Mouse (Mus musculus) embryonic fibroblast, embryonic 13.5 days (primary cell): Measurements from ENCODE around the gene Sgms2. TPM values are rescaled to one million over a fixed set of nuclear protein-coding genes. Genes with fewer than 3 reads are reported as not detected.

ENCODE experiments used
- H3K27ac ChIP-seq: 2 replicates; pipeline ENCODE4 v1.5.1; 2012; ENCODE audit warnings: low read length, control low read depth, inconsistent platforms; ENCODE audit not compliant: insufficient read depth
- H3K4me1 ChIP-seq: 2 replicates; pipeline ENCODE4 v1.6.1; 2011; ENCODE audit warnings: low read length; ENCODE audit not compliant: control insufficient read depth, insufficient read depth
- H3K4me3 ChIP-seq: 2 replicates; pipeline ENCODE4 v1.5.1; 2011; ENCODE audit warnings: mild to moderate bottlenecking, control low read depth, low read length; ENCODE audit not compliant: insufficient read depth
- CTCF ChIP-seq: IDR thresholded peaks from 2 replicates; pipeline ENCODE4 v1.5.1; 2011; ENCODE audit warnings: mild to moderate bottlenecking, control low read depth, low read length, moderate library complexity, borderline replicate concordance; ENCODE audit not compliant: insufficient read depth
- POLR2A ChIP-seq: IDR thresholded peaks from 2 replicates; pipeline ENCODE4 v1.6.1; 2011; ENCODE audit warnings: low read depth, mild to moderate bottlenecking, control low read depth, low read length, moderate library complexity
- polyA plus RNA-seq: library from polyadenylated mRNA; stranded (reverse); fragments of >200 nt; gene quantifications from 2 replicates; pipeline ENCODE4 v1.2.4, GENCODE M21; 2011; ENCODE audit warnings: low read depth; ENCODE audit not compliant: missing spikeins, insufficient read length

Sgms2 gene
- polyA plus RNA-seq, 1 experiment: 11.9 TPM

DNA sequence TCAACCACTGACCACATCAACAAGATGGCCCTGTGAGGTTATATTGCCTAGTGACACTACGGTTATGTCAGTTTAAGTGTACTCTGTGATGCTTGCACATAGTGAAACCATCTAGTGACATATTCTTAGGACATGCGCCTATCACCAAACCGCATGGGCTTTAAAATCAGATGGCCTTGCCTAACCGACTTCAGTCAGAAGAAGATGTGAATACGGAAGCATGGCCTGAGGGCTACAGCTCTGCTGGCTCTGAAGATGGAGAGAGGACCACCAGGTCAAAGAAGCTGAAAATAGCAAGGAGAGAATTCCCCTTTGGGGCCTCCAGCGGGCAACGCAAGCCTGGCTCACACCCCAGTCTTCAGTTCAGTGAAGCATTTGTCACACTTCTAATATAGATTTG is 194.3 kb downstream of the Sgms2 start:
- H3K4me1 ChIP-seq: no peaks in the 10 kb centered on the region; the same call in 1 of the 2 replicates
- H3K4me3 ChIP-seq: no peak overlapping the region
- H3K27ac ChIP-seq: no peak overlapping the region
- TF ChIP-seq POLR2A: no peak
- no peak for TF ChIP-seq CTCF

DNA sequence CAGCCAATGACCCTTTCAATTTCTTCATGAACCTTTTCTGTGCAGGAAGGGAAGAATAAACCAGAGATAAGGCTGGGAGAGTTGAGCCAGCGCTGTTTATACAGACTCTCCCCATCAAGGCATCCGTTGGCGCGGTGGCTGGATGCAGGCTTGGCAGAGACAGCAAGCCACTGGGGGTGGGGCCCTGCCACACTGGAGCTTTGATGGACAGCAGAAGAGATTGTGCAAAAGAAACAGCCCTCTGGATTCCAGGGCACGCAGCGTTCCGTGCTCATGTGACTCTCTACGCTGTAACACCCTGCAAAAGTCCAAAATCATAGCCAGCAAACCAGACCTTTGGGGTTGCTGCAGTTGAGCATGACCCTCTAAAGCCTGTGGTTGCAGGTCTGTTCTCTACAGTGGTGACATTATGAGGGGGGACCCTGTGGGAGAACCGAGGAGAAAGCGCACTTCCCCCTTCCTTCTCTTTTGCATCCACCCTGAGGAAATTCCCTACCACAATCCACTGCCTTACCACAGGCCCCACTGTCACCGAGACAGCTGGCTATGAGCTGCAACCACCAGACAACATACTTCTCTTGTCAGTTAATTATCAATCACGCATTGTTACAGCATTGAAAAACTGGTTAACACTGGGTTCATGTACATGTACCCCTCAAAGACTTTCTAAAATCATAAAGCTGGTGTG is 195.6 kb downstream of the Sgms2 start:
- no peaks in the 10 kb centered on the region for H3K4me1 ChIP-seq
- TF ChIP-seq POLR2A (no peak), CTCF (no peak)
- H3K27ac ChIP-seq: no peak overlapping the region
- H3K4me3 ChIP-seq: no peak overlapping the region

GRCm38 (mm10) chr3:131294503-131294902 is 196.7 kb downstream of the Sgms2 start:
- TF ChIP-seq CTCF: no peak
- no peak for TF ChIP-seq POLR2A
- Histone ChIP-seq H3K4me1 (no peaks in the 10 kb centered on the region), H3K4me3 (no peak overlapping the region), H3K27ac (no peak overlapping the region)

- Histone ChIP-seq H3K4me3 (no peak overlapping the region), H3K4me1 (no peaks in the 10 kb centered on the region), H3K27ac (no peak overlapping the region)
- TF ChIP-seq POLR2A: no peak
- no peak for TF ChIP-seq CTCF
These were observed 198.3 kb downstream of the Sgms2 start for GRCm38 (mm10) chr3:131292959-131293358.

DNA sequence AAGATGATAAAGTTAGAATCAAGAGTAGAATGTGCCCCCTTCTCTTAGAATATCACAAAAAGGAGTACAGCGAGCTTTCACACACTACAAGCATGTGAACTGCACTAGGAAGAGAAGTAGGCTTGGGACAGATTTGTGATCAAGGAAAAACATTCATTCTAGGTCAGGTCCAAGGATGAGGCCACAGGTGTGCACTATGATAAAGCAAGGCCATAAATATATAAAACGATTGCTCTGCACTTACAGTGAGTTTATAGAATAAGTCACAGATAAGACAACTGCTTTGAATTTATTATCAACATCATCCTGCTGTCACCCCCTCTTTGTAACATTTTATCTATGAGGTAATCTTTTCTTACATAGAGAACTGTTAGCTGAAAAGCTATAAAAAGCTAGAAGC is 198.9 kb downstream of the Sgms2 start:
- Histone ChIP-seq H3K27ac (no peak overlapping the region), H3K4me3 (no peak overlapping the region), H3K4me1 (no peaks in the 10 kb centered on the region)
- TF ChIP-seq CTCF (no peak), POLR2A (no peak)

DNA sequence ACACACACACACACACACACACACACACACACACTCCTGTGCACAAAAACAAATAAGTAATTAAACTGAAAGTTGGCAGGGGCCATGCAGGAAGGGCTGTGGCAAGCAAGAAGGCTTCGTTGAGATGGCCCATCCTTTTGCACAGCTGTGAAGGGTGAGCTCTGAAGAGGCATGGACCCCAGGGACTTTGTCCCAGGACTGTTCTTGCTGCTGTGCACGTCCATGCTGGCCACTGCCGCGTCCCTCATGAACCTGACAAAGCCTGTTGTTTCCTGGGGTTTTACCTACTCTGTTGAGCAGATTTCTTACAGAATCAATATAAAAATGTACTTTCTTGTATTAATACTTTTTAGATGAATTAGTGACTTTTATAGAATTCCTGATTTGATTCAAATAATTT is 199.3 kb downstream of the Sgms2 start:
- no peak overlapping the region for H3K4me3 ChIP-seq
- TF ChIP-seq CTCF (no peak), POLR2A (no peak)
- H3K27ac ChIP-seq: no peak overlapping the region
- no peaks in the 10 kb centered on the region for H3K4me1 ChIP-seq

GRCm38 (mm10) chr3:131274151-131274550 is 217.1 kb downstream of the Sgms2 start:
- TF ChIP-seq CTCF: no peak
- no peak for TF ChIP-seq POLR2A
- Histone ChIP-seq H3K4me1 (peaks cover 3% of the 10 kb centered on the region; the same call in 1 of the 2 replicates), H3K27ac (no peak overlapping the region), H3K4me3 (no peak overlapping the region)

- TF ChIP-seq POLR2A: no peak
- TF ChIP-seq CTCF: no peak
- H3K4me1 ChIP-seq: peaks cover 3% of the 10 kb centered on the region; the same call in 1 of the 2 replicates
- H3K27ac ChIP-seq: no peak overlapping the region
- H3K4me3 ChIP-seq: peak overlapping the region; percentile 42
These were observed 218.7 kb downstream of the Sgms2 start for GRCm38 (mm10) chr3:131272374-131273100.

DNA sequence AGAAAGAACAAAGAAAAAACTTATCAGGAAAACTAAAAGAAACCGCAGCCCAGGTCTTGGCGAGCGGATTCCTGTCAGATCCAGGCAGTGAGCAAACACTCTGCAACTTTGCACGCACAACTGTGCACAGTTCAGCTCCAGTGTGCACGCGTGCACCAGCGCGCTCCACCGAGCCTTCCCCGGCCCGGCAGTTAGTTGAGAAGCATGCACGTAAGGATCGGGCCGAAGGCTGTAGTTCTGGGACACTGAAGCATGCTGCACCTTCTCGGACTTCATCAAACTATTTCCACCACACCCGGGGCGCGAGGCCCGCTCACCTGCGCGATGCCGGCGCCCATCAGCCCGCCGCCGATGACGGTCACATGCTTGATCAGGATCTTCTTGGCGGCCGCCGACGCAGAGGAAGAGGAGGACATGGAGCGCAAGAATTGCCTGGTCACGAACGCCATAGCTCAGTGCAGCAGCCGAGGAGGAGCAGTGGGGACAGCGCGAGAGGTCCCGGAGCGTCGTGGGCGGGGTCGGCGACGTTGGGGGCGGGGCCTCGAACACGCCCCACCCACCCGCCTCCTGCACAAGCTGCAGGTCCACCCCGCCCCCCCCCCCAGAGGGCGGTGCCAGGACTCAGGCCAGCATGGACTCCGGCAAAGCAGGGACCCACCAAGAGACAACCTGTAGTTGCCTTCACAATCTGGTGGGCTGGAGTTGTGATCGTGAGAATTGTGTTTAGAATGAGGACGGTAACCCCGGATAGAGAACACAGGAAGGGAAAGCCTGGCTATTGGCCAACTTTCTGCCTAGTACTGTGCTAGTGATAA is 219.4 kb downstream of the Sgms2 start, which contains the start of gene Hadh:
Gene Hadh, minus strand, starts transcription at position 543 of the 815 bp plus-strand sequence.
- Histone ChIP-seq H3K4me1 (peaks cover 3% of the 10 kb centered on the region; the same call in 1 of the 2 replicates), H3K27ac (no peak within 1 kb of the TSS)
- TF ChIP-seq CTCF: no peak
- peak; percentile 92 for TF ChIP-seq POLR2A

DNA sequence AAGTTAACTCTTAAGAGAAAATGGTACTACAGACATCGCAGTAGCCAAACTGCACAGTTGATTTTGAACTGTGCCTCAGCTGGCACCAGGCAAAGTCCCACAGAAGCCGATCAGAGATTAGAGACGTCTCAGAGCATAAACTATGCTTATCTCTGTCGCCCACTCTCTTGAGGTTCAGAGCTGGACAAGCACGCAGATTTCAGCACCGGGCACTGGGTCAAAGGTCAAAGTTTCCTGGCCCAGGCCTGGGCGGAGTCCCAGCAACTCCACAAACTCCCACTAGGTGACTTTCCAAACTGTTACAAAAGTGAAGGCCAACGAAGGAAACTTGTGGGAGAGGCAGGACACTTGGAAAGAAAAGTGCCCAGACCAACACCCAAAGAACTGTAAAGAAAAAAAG is 220.1 kb downstream of the Sgms2 start:
- H3K27ac ChIP-seq: no peak overlapping the region
- peaks cover 3% of the 10 kb centered on the region; the same call in 1 of the 2 replicates for H3K4me1 ChIP-seq
- peak overlapping the region; percentile 74 for H3K4me3 ChIP-seq
- TF ChIP-seq CTCF (no peak), POLR2A (no peak)

More for the DNA sequence above, 219.4 kb downstream of the Sgms2 start, which contains the start of gene Hadh:
- H3K4me3 ChIP-seq: peak within 1 kb of the TSS; percentile 74
